Mouse (Mus musculus): ENCODE results near the gene Pmpca.
A peak's percentile ranks its signal among the peaks of the same experiment; 100 is the strongest.
"Not testable (repeated sequence)": the region's sequence is repeated elsewhere in the genome, so short reads cannot be mapped to it uniquely, and the experiment has no call there.

Gene Pmpca

DNA sequence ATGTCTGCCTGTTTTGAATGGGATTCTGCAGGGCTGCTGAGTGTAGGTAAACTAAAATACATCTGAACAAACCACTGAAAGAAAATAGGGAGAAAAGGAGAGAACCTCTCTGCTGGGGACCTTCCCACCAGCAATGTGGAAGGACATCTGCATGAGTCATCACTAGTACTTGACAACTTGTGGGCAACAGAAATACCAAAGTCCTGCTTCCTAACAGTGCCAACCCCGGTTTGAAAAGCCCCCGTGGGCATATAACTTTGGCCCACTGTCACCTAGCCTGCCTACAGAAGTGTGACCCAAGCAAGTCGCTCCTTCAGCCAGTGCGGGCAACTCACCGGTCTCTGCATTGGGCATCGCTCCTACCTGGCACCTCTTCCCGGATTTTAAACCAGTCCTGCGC is 16.7 kb upstream of the Pmpca start:
- DNase-seq = no peak

DNA sequence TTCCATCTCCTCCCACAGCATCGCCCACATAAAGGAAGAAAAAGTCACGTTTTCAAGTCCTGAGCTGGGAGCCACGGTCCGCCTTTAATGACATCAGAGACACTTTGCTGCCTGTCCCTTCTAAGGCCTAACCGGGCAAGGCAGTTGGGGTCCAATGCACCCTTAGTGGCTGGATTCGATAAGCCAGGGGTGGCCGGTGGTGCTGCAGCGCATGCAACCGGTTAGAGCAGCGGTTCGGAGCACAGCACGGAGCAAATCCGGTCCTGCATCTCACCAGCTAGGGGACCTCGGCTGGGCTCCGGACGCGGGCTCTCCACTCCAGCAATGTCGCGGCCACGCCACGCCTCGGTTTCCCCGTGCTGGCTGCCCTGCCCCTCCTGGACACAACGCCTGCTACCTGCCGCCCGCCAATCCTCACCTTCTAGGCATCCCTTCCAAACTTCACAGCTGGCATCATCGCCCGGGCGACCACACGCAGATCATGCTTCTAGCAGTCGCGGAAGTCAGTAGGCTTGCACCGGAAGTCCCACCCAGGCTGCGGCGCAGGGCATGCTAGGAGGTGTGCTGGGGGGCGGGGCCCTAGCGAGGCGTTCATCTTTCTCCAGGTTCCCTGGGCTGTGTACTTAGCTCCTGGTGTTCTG is 8.9 kb upstream of the Pmpca start, which contains the start of gene Snapc4:
Gene Snapc4, minus strand, starts transcription at position 523 of the 641 bp plus-strand sequence.
- peak; percentile 91 for DNase-seq

DNA sequence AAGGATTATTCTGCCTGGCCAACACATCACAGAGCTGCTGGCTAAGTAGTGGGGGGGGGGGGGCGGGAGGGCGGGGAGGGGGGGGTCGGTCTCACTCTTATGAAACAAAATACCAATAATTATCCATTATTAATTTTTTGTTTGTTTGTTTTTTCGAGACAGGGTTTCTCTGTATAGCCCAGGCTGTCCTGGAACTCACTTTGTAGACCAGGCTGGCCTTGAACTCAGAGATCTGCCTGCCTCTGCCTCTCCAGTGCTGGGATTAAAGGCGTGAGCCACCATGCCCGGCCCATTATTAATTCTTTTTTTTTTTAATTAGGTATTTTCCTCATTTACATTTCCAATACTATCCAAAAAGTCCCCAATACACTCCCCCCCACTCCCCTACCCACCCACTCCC is 8.3 kb upstream of the Pmpca start:
- not testable (repeated sequence) for DNase-seq

DNA sequence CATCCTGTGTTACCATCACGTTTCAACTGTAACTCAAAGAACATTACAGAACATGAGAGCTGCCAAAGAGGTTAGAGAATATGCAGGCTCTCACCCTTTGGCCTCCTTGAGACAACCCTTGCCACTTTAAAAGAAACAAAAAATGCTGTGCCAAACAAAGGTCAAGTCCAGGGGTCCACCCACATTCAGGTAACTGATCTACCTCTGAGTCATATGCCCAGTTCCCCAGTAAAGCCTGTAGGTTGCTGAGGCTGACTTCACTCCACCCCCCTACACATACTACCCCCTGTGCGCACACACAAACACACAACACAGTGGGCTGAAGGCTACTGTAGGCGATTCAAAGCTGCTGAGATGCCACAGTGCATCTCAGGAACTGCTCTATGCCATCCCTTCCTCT is 1.4 kb upstream of the Pmpca start:
- DNase-seq = no peak

DNA sequence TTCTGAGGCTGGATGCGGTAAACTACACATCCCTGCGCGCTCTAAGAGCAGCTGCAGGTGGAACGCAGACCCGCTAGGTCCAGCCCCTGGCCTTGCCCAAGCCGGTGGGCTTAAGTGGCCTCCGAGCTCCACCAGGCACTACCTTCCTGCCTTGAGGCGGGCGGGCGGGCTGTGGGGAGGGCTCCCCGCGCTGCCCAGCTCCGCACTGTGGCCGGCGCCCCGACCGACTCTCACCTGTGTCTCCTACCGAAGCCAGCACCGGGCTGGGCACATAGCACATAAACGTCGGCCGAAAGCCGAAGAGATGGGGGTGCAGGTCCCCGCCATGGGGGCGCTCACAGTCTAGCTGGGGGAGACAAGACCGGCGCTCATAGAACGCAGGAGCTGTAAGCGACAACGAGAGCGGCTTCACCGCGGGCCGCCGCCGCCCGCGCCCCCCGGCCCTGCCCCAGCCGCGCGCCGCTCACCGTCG is 421 bp upstream of the Pmpca start:
- DNase-seq = no peak

DNA sequence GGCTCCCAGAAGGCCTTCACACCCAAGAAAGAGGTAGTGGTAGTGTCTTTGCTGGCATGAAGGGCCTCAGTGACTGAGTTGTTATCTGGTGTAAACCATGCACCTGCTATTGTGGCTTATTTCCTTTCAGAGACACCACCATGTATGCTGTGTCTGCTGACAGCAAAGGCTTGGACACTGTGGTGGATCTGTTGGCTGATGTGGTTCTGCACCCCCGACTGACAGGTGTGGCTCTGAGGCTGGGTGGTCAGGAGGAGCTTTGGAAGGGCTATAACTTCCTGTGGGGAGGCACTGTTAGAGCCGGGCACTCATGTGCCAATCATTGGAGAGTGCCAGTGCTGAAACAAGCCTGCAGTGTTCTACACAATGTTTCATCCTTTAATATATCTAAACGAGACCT is 1.8 kb downstream of the Pmpca start:
- DNase-seq = no peak

- no peak for DNase-seq
Observed at GRCm38 (mm10) chr2:26391617-26392016, 2.5 kb downstream of the Pmpca start.

DNA sequence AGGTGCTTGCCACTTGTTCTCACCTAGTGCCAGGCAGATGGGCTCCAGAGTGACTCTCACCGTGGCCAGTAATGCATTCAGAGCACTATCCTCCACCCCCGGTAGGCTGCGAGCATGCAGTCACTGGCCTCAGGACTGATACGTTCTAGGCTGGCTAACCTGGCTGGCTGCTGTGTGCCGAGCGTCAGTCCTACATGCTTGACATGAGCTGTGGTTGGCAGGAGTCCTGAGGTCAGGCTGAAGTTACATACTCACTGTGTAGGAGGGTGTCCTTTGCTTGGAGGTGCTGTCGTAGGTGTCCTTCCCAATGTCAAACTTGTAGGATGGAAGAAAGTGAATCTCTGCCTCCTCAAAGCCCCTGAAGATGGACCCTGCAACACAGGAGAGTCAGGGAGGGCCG is 9.8 kb downstream of the Pmpca start:
- no peak for DNase-seq

DNA sequence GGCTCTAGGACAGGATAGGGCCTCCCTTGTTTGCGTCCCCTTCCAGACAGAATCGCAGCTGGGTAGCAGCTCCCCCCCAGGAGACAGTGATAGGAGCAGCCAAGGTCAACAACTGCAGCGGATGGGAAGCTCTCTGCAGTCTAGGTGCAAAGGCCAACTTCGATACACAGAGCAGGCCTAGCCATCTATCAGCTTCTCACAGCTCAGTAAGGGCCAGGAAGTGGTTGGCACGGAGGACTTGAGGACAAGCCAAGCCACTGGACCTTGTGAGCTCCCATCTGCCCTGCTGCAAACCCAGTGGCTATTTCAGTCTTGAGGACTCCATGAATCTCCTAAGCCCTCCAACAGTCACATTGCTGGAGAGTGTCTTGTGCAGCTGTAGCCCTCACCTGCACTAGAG is 10.5 kb downstream of the Pmpca start:
- no peak for DNase-seq

- DNase-seq = no peak
Observed at GRCm38 (mm10) chr2:26400296-26400695, 11.2 kb downstream of the Pmpca start.

GRCm38 (mm10) chr2:26401023-26401422 is 11.9 kb downstream of the Pmpca start:
- no peak for DNase-seq

- DNase-seq = no peak
Observed at GRCm38 (mm10) chr2:26402265-26402664, 13.1 kb downstream of the Pmpca start.

GRCm38 (mm10) chr2:26403306-26403705 is 14.2 kb downstream of the Pmpca start:
- DNase-seq = no peak

DNA sequence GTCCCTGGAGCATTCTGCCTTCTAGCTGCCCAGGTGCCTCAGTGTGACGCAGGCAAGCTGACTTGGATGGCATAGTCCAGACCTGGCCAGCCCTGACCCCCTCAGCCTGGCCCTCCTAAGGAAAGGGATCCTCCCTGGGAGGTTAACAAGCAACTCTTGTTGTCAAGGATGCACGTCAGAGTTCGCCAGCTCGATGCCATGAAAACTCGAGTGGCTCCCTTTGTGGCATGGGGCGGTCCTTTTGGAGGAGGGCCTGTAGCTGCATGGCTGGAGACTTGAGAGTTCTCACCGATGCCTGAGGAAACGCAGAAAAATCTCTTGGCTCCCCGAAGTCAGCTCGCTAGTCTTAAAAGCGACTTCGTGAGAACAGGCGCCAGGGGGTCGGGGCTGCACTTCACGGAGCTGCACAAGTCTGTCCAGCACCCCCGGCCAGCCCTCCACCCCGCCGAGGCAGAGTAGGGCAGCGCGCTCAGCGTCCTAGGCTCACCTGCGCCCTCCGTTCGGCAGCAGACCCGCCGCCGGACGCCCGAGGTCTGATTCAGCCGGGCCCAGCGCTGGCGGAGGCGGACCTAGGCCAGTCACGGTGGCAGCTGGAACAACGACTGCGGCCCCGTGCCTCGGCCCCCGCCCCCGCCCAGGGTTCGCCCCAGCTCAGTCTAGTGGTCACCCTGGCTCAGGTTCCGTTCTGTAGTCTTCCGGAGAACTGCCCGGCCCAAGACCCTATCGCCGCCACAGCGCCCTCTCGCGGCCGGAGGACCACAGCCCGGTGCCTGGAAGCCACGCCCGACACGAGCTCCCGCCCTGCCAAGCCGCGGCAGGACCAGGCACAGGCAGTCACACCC is 19.6 kb downstream of the Pmpca start, which contains the start of gene Inpp5e:
Gene Inpp5e, minus strand, starts transcription at position 689 of the 842 bp plus-strand sequence.
- DNase-seq = peak; percentile 98

DNA sequence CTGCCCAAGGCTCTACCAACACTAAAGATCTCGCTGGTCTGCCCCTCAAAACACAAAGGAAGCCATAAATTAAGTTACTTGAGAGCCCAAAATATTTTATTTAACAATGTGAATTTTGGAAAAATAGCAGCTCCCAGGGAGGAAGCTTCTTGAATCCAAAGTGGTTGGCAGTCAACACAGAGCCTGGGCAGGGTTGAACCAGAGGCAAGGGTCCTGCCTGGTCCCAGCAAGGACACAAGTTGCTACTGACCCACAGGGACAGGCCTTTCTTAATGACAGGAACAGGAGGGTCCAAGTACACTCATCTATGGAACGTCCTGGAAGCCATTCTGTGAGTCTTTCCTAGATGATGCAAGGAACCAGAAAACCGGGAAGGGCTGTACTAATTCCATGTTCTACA is 20.2 kb downstream of the Pmpca start:
- DNase-seq = no peak

GRCm38 (mm10) chr2:26410091-26410490 is 21.0 kb downstream of the Pmpca start:
- DNase-seq = no peak

- no peak for DNase-seq
Observed at GRCm38 (mm10) chr2:26410931-26411411, 21.8 kb downstream of the Pmpca start.

GRCm38 (mm10) chr2:26417066-26417465 is 27.9 kb downstream of the Pmpca start:
- DNase-seq = no peak

- no peak for DNase-seq
Observed at GRCm38 (mm10) chr2:26418120-26418519, 29.0 kb downstream of the Pmpca start.

DNA sequence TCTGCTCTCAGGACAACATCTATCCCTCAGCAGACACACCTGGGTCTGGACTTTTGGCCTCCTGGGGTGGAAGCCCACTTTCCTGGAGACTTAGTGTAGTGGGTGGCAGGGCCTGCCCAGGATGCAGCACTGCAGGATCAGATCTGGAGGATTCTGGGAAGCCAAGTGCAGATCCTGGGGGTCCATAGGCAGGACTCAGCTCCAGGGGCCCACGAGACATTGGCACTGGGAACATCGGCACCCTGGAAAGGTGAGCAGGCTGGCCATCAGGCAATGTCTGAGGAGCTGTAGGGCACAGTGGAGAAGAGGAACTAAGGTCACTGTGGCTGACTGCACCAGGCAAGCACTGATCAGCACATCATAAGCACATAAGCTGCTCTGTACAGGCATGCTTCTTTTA is 32.8 kb downstream of the Pmpca start:
- no peak for DNase-seq

DNA sequence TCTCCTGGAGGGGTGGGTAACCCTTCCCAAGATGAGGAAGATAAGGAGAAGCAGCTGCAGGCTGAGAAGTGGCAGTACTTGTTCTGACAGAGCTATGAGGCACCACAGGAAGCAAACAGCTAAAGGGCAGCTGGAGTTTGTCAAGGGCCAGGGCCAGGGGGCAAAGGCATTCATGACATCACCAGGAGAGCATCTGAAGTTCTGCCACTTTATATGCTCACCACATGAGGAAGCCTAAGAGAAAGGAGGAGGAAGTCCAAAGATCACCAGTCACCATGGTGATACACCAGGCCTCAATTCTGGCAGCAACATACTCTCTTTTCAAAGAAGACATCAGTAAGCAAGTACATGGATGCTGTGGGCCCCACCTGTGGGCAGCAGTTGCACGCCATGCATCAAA is 33.9 kb downstream of the Pmpca start:
- peak; percentile 38 for DNase-seq

DNA sequence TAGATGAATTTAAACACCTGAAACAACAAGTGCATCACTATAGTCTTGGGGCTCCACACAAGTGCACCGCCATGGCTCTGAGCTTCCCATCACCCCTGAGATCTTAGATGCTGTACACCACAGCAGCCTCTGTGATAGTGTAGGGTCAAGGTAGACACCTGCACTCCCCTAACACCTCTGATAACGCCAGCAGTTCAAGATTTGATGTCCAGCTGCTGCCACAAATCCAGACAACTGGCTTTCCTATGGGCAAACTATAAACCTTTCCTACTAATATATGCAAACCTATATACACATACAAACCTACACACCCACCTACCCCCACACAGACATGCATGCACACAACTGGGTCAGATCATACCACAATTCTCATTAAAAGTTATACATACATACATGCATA is 35.4 kb downstream of the Pmpca start:
- no peak for DNase-seq

GRCm38 (mm10) chr2:26429851-26430250 is 40.7 kb downstream of the Pmpca start:
- DNase-seq = no peak
